Mouse (Mus musculus) midbrain, embryonic 14.5 days (tissue): ENCODE measurements at regions not wholly inside any gene's neighbourhood (a gene's known extent, or its start where the extent isn't known, plus 50 kb on each side); places are given as distances from the start of the nearest gene placed in this dataset.

Source experiments
- ATAC-seq: fragments of 200-750 bp; cut with Nextera tagmentation; 2 replicates; pipeline ENCODE4 v1.8.0; 2017; ENCODE audit warnings: moderate number of reproducible peaks, moderate library complexity; ENCODE audit not compliant: low FRiP score, low TSS enrichment
- DNase-seq: peaks from one replicate; pipeline ENCODE4 v3.0.0-alpha.2; 2015
- H3K27ac ChIP-seq: fragments of 300-500 bp; sonication (generic); replicated peaks from 2 replicates; pipeline ENCODE4 v1.5.1; 2014; ENCODE audit warnings: mild to moderate bottlenecking, low read depth, low read length, moderate library complexity
- H3K27me3 ChIP-seq: fragments of 300-500 bp; sonication (generic); 2 replicates; pipeline ENCODE4 v1.6.1; 2014; ENCODE audit warnings: low read length, control low read depth, mixed read lengths; ENCODE audit not compliant: control insufficient read depth, insufficient read depth
- H3K36me3 ChIP-seq: fragments of 300-500 bp; sonication (generic); 2 replicates; pipeline ENCODE4 v1.6.1; 2014; ENCODE audit warnings: low read length, control low read depth; ENCODE audit not compliant: control insufficient read depth, insufficient read depth
- H3K4me1 ChIP-seq: fragments of 300-500 bp; sonication (generic); 2 replicates; pipeline ENCODE4 v1.6.1; 2014; ENCODE audit warnings: mild to moderate bottlenecking, antibody characterized with exemption, low read length, control low read depth; ENCODE audit not compliant: control insufficient read depth, insufficient read depth
- H3K4me2 ChIP-seq: fragments of 300-500 bp; sonication (generic); 2 replicates; pipeline ENCODE4 v1.6.1; 2014; ENCODE audit warnings: mild to moderate bottlenecking, low read length, moderate library complexity
- H3K4me3 ChIP-seq: fragments of 300-500 bp; sonication (generic); replicated peaks from 2 replicates; pipeline ENCODE4 v1.5.1; 2014; ENCODE audit warnings: low read depth, low read length
- H3K9ac ChIP-seq: fragments of 300-500 bp; sonication (generic); replicated peaks from 2 replicates; pipeline ENCODE4 v1.6.1; 2014; ENCODE audit warnings: mild to moderate bottlenecking, low read length, moderate library complexity
- H3K9me3 ChIP-seq: fragments of 300-500 bp; sonication (generic); 2 replicates; pipeline ENCODE4 v1.6.1; 2016; ENCODE audit warnings: low read length, control low read depth, mixed read lengths; ENCODE audit not compliant: control insufficient read depth
- WGBS: fragments of 180-500 bp; shearing (Covaris S2); extraction: QIAGEN DNeasy Blood & Tissue Kit; methylation state at CpG from one replicate; pipeline ENCODE4 v1.1.7; 2014; 5-methylcytosine and 5-hydroxymethylcytosine counted together

DNA sequence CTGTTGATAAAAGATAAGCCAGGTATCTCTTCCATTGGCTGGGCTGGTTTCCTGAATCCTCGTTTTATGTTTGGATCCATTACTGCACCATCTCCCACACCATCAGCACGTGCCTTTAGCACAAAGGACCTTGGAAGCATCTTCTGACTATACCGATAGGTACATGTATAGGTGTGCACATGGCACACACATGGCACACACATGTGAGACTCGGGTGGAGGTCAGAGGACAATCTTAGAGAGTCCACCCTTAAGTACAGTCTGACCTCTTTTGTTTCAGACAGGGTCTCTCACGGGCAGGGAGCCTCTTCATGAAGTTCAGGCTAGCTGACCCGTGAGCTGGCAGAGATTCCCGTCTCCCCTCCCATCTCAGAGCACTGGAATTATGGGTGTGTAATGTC is 142.3 kb upstream of the Zfp618 start:
- H3K9ac ChIP-seq: no peak overlapping the region
- peaks cover 7% of the 10 kb centered on the region; the same call in 1 of the 2 replicates for H3K4me1 ChIP-seq
- no peaks in the 10 kb centered on the region for H3K27me3 ChIP-seq
- H3K9me3 ChIP-seq: no peaks in the 10 kb centered on the region
- no peak overlapping the region for H3K4me2 ChIP-seq
- WGBS: 87% methylated on average over 7 of the region's 7 CpGs
- H3K36me3 ChIP-seq: no peaks in the 10 kb centered on the region
- no peak overlapping the region for H3K27ac ChIP-seq
- H3K4me3 ChIP-seq: no peak overlapping the region
- DNase-seq: no peak
- ATAC-seq: no peak

DNA sequence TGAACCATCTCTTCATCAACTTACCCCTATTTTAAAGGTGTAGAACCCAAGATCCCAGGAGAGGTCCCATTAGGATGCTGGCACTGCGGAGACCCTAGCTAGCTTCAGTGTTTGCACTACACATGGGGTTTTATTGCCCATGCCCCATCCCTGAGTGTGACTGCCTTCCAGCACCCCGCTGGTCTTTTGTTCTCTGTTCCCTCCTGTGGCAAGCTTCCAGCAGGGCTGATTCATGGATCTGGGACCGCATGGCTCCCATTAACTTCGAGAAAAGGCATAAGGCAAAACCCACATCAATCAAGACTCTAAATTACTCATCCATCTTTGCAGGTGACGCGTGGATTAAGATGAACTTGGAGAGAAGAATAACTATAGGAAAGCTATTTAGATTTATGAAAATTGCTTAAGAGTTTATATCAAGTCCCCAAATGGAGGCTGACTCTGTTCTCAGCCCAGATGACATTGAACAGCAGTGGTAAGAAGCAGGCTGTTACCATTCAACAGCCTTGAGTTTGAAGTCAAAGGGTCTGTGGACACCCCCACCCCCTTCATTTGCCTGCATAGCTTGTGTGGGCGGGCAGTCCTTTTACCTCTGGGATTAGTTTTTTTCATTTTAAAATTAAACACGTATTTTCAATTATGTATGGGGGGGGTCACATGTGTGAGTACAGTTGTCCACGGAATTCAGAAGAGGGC is 141.7 kb upstream of the Zfp618 start:
- no peak overlapping the region for H3K9ac ChIP-seq
- H3K27ac ChIP-seq: no peak overlapping the region
- no peak overlapping the region for H3K4me3 ChIP-seq
- peak; percentile 61 for DNase-seq
- peaks cover 7% of the 10 kb centered on the region; the same call in 1 of the 2 replicates for H3K4me1 ChIP-seq
- no peak overlapping the region for H3K4me2 ChIP-seq
- 54% methylated on average over 9 of the region's 9 CpGs for WGBS
- H3K9me3 ChIP-seq: no peaks in the 10 kb centered on the region
- ATAC-seq: no peak
- H3K36me3 ChIP-seq: no peaks in the 10 kb centered on the region
- H3K27me3 ChIP-seq: no peaks in the 10 kb centered on the region

DNA sequence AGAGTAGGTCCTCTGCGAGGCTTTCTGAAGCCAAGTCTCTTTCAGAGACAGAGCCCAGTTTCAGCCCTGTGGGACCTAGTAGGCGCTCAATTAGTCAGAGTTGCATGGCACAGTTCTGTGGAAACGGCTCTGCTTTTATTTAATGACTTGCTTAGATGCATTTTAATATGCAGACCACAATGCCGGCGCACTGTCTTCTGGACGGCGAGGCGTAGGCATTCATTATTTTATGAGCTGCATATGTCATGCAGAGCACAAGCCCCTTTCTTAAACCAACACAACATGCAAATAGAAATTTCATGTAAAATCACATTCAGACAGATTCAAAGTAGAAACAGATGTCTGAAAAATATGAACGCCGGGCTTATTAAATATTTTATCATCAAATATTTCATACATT is 140.8 kb upstream of the Zfp618 start:
- H3K36me3 ChIP-seq: no peaks in the 10 kb centered on the region
- no peak overlapping the region for H3K27ac ChIP-seq
- DNase-seq (peak; percentile 60), ATAC-seq (no peak)
- H3K9ac ChIP-seq: no peak overlapping the region
- no peaks in the 10 kb centered on the region for H3K27me3 ChIP-seq
- H3K9me3 ChIP-seq: no peaks in the 10 kb centered on the region
- H3K4me1 ChIP-seq: peaks cover 7% of the 10 kb centered on the region; the same call in 1 of the 2 replicates
- no peak overlapping the region for H3K4me3 ChIP-seq
- WGBS: 50% methylated on average over 10 of the region's 10 CpGs
- H3K4me2 ChIP-seq: no peak overlapping the region

DNA sequence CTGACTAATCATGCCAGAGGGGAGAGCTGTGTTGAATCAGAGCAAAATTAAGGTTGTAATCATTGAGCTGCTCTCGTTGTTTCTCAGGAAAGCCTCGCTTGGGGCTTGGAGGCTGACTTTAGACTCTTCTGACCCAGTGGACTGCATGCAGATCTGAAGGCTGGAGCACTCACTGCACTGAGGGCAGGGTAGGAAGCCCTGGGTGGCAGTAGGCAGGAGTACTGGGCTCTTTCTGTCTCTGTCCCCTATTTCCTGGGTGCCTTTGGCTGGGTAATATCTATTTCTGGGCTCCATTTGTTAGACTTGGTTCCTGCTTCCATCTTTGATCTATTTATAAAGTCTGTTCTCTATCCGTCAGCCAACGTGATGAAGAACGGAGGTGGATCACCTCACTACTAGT is 140.1 kb upstream of the Zfp618 start:
- Histone ChIP-seq H3K4me2 (no peak overlapping the region), H3K9ac (no peak overlapping the region), H3K9me3 (no peaks in the 10 kb centered on the region), H3K4me1 (peaks cover 7% of the 10 kb centered on the region; the same call in 1 of the 2 replicates), H3K27me3 (no peaks in the 10 kb centered on the region), H3K27ac (peak overlapping the region; percentile 22), H3K4me3 (no peak overlapping the region), H3K36me3 (no peaks in the 10 kb centered on the region)
- ATAC-seq (no peak), DNase-seq (no peak)
- 74% methylated on average over 5 of the region's 5 CpGs for WGBS

DNA sequence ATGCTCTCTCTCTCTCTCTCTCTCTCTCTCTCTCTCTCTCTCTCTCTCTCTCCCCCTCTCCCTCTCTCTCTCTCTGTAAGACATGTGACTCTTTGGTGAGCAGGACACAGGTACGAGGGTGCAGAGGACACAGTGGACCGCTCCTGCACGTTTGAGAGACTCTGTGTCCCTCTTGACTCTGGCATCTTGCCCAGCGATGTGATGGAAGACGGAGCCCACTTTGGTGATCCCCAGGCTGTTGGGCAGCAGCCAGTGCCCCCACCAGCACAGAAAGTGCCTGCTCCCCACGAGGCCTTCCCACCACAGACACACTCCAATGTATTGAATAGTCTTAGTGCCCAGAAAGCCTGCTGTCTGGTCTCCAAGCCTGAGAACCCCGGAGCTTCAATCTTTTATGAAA is 136.4 kb upstream of the Zfp618 start:
- H3K27me3 ChIP-seq: no peaks in the 10 kb centered on the region
- H3K4me3 ChIP-seq: no peak overlapping the region
- no peak overlapping the region for H3K4me2 ChIP-seq
- 59% methylated on average over 7 of the region's 7 CpGs for WGBS
- no peak overlapping the region; the same call in 1 of the 2 replicates for H3K27ac ChIP-seq
- H3K9me3 ChIP-seq: no peaks in the 10 kb centered on the region
- H3K9ac ChIP-seq: no peak overlapping the region
- ATAC-seq (no peak), DNase-seq (peak; percentile 48)
- no peaks in the 10 kb centered on the region for H3K36me3 ChIP-seq
- H3K4me1 ChIP-seq: peaks cover 5% of the 10 kb centered on the region

DNA sequence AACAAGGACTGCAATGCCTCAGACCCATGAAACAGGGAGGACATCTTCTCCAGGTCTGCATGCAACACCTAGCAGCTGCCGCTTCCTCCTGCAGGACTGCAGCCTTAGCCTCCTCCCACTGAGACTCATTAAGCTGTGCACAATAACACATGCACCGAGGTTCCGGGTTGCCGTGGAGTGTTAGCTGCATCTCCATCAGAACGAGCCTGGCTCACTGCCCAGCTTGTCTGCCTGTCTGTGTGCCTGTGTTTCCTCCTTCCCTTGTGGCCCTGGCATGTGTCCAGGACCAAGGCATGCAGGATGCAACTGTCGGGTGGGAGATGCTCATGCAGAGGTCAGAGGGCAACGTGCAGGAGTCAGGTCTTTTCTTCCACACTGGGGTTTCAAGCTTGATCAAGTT is 131.4 kb upstream of the Zfp618 start:
- WGBS: under 1% methylated on average over 7 of the region's 7 CpGs
- DNase-seq (peak; percentile 84), ATAC-seq (peak; percentile 77)
- Histone ChIP-seq H3K4me1 (peaks cover 5% of the 10 kb centered on the region), H3K4me3 (no peak overlapping the region), H3K9me3 (no peaks in the 10 kb centered on the region), H3K27ac (0 out of 2 replicates have a peak overlapping the region, but pooled peaks have one; percentile 0), H3K27me3 (no peaks in the 10 kb centered on the region), H3K36me3 (no peaks in the 10 kb centered on the region), H3K4me2 (peak overlapping the region; percentile 0; the same call in 1 of the 2 replicates), H3K9ac (no peak overlapping the region)

DNA sequence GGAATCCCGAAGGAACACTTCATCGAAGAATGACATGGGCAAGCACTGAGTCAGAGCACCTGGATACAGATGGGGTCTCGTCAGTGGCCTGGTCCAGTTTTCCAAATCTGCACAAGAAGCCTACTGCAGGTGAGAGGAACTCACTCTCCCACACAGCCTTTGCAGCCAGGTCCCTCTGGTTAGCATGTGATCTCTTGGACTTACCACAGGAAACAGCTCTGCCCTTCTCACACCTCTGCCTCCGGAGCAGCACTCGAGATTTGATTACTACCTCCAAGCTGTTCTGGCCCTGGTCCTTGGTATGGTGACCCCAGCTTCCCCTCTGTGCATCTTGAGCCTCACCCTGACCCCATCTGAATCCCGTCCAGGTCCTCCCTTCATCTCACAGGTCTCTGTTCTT is 128.5 kb upstream of the Zfp618 start:
- no peak for ATAC-seq
- no peaks in the 10 kb centered on the region for H3K27me3 ChIP-seq
- H3K4me3 ChIP-seq: no peak overlapping the region
- no peak overlapping the region for H3K27ac ChIP-seq
- no peak overlapping the region for H3K4me2 ChIP-seq
- H3K9me3 ChIP-seq: no peaks in the 10 kb centered on the region
- H3K9ac ChIP-seq: no peak overlapping the region
- no peak for DNase-seq
- peaks cover 5% of the 10 kb centered on the region for H3K4me1 ChIP-seq
- WGBS: 69% methylated on average over 6 of the region's 6 CpGs
- no peaks in the 10 kb centered on the region for H3K36me3 ChIP-seq

DNA sequence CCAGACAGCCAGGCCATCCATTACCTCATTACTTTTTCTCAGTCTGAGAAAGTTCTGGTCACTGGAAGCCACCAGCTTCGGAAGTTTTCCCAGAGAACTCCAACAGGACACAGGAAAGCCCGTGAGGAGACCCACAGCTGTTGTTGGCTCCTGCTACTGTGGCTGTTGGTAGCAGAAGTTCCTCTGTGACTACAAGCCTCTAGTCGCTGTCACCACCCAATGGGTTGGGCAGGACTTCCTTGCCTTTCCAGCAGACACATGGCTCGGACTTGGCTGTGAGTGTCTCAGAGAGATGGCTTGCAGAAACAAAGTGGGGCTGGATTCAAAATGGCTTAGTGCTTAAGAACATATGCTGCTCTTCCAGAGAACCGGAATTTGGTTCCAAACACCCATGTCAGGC is 114.8 kb upstream of the Zfp618 start:
- DNase-seq: no peak
- WGBS: 85% methylated on average over 5 of the region's 5 CpGs
- Histone ChIP-seq H3K27me3 (no peaks in the 10 kb centered on the region), H3K4me3 (no peak overlapping the region), H3K9ac (no peak overlapping the region), H3K36me3 (no peaks in the 10 kb centered on the region), H3K9me3 (no peaks in the 10 kb centered on the region), H3K4me2 (no peak overlapping the region), H3K27ac (no peak overlapping the region), H3K4me1 (no peaks in the 10 kb centered on the region)
- ATAC-seq: no peak

DNA sequence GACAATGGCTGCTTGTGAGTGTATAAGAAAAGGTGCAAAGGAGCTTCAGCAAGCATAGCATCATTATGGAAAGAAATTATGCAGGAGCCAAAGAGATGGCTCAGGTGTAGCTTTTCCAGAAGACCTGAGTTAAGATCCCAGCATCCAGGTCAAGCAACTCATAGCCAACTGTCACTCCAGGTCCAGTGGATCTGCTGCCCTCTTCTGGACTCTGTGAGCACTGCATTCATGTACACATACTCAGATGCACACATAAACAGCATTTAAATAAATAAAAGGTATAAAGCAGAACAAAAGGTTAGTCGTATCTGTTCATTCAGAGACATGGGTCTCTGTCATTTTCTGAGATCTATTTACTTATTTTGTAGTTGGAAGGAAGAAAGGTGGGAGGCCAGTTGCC is 112.0 kb upstream of the Zfp618 start:
- H3K4me1 ChIP-seq: no peaks in the 10 kb centered on the region
- no peak overlapping the region for H3K4me2 ChIP-seq
- H3K9me3 ChIP-seq: no peaks in the 10 kb centered on the region
- no peaks in the 10 kb centered on the region for H3K27me3 ChIP-seq
- H3K9ac ChIP-seq: no peak overlapping the region
- DNase-seq (no peak), ATAC-seq (no peak)
- 95% methylated on average over 1 of the region's 1 CpGs for WGBS
- H3K27ac ChIP-seq: no peak overlapping the region
- H3K4me3 ChIP-seq: no peak overlapping the region
- H3K36me3 ChIP-seq: no peaks in the 10 kb centered on the region
